Mouse (Mus musculus) Muller cell, postnatal 12 days (primary cell): ENCODE data around the gene Zbtb12.
"Not testable (repeated sequence)": the region's sequence is repeated elsewhere in the genome, so short reads cannot be mapped to it uniquely, and the experiment has no call there.

ENCODE experiments used
- DNase-seq: peaks from one replicate; pipeline ENCODE4 v3.0.0-alpha.2; 2015; ENCODE audit errors: inconsistent ontology term

Gene Zbtb12

DNA sequence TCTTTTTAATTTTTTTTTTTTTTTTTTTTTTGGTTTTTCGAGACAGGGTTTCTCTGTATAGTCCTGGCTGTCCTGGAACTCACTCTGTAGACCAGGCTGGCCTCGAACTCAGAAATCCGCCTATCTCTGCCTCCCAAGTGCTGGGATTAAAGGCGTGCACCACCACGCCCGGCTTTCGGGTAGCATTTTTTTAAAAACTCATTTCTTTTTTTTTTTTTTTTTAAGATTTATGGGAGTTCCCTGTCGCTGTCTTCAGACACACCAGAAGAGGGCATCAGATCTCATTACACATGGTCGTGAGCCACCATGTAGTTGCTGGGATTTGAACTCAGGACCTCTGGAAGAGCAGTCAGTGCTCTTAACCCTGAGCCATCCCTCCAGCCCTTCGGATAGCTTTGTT is 22.7 kb downstream of the Zbtb12 start:
- DNase-seq = not testable (repeated sequence)

DNA sequence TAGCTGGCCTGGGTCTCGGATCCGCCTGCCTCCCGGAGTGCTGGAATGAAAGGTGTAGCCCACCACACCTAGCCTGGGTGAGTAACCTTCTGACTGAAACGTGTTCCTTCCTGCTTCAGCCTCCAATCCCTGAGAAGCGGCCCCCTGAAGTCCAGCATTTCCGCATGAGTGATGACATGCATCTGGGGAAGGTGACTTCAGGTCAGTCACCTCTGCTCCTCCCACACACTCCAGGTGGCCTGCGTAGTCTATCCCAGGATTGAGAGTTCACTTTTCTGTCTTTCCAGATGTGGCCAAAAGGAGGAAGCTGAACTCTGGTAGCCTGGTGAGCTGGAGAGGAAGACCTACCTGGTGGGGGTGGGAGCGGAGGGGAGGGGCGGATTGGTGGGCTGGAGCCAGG is 23.6 kb downstream of the Zbtb12 start:
- no peak for DNase-seq

DNA sequence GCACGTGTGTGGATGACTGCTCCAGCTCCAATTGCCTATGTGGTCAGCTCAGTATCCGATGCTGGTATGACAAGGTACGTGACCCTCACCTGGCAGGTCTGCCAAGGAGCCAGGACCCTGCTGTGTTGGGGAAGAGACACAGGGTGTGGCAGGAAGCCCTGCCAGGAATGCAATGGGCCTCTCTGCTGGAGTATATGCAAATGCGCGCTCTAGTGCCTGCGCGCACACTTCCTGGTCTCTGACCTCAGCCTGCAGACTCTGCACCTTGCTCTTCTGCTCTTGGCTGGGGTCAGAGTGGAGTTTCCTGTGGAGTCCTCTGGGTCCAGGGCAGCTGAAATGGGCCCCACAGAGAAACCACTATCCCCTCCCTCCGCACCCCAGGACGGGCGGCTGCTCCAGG is 31.7 kb downstream of the Zbtb12 start:
- no peak for DNase-seq

DNA sequence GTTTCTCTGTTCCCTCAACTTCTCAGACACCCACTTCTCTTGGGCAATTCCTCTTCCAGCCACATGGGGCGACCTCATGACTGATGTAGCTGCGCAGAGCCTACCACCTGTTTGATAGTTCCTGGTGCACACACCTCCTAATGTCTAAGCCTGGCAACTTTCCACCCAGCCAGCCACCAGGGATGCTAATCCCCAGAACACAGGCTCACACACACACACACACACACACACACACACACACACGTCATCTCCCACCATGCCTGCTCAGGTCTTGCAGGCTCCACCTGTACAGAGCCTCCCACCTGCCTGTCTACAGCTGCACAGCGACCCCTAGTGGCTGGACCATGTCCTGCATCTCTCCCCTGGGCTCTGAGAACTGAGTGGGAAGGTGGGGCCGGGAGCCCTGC is 32.7 kb downstream of the Zbtb12 start:
- peak; percentile 57 for DNase-seq

DNA sequence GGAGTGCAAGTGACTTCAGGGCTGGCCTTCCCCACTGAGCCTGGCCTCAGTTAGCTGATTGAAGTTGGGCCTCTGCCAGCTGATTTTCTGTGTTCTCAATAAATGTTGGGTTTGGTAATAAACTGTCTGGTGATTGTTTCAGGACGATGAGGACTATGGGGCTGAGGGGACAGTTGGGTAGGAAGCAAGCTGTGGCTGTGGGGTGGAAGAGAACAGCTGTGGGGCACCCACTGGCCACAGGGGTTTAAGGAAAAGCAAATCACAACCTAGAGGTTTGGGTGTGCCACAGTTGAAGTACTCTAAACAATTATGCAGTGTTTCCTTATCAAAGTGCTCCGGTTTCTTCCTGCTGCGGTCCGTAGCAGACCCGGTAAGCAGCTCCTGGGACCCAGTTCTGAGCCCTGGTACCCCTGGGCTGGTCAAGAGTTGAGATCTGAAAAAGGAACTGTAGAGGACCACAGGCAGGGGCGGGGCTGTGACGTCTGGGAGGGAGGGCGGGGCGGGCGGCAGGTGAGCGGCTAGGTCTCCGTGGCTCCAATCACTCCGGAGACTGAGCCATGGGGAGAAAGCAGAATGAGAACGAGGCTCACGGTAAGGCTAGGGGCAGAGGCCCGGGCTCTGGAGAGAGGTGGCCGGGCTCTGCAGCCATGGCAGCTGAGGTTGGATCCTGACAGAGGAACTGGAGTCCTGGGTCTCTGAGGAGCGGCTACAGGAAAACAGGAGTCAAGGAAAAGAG is 34.8 kb downstream of the Zbtb12 start, which contains the start of gene Slc44a4:
Gene Slc44a4, plus strand, starts transcription at position 537 of the 736 bp plus-strand sequence.
- DNase-seq = no peak

DNA sequence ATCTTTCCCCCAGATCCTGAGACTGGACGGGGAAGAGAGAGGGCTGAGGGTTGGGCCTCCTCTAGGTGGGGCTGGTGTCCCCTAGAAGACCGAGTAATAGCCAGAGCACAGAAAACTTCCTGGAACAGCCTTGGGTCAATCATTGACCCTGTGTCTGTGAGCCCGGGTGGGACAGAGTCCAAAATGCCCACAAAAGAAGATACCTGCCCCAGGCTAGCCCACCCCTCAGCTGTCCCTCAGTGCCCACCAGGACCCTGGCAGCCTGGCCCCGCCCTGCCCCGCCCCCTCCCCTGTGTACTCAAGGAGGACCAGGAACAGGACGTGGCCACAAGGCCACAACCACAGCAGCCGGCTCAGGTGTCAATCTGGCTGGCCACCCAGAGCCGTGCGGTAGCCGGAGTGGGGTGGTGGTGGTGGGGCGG is 36.1 kb downstream of the Zbtb12 start:
- peak; percentile 29 for DNase-seq

DNA sequence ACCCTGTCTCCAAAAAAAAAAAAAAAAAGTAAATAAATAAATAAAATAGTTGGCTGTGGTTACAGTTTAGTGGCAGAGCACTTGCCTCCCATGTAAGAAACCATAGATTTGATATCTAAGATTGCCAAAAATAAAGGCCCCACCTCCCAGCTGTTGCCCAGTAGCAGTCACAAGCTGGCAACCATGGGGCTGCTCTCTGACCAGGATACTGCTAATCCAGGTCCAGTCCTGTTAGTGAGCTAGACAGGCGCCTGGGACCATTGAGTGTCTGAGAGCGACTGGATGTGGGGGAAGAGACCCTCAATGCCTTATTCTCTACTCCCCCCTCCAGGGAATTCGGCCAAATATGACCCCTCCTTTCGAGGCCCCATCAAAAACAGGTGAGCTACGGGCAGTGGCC is 37.0 kb downstream of the Zbtb12 start:
- no peak for DNase-seq

DNA sequence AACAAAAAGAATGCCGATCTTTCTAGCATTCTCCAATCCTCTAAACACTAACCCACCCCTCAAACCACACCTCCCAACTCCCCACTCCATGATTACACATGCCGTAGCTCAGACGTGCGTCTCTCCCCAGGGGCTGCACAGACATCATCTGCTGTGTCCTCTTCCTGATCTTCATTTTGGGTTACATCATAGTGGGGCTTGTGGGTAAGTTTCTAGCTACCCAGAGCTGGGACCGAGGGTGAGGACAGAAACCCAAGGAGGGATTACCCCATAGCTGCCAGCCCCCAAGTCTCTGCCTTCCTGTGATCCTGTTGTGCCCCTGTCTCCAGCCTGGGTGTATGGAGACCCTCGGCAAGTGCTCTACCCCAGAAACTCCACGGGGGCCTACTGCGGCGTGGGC is 37.9 kb downstream of the Zbtb12 start:
- DNase-seq = no peak

DNA sequence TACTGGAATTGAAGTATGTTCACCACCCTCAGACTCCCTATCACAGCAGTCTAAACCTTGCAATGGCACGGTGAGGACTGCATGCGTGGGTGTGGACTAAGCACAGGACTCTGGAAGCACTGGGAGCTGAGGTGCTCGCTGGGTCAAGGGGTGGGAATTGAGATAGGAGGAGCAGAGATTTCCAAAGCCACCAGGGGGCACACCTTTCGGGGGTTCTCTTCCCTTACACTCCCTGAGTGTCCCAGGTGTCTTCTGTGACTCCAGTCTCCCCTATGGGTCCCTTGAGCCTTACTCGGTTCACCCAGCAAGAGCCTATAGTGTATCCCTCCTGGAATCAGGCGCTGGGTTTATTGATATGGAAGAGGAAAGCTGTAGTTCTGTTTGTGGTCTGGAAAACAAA is 43.7 kb downstream of the Zbtb12 start:
- no peak for DNase-seq

DNA sequence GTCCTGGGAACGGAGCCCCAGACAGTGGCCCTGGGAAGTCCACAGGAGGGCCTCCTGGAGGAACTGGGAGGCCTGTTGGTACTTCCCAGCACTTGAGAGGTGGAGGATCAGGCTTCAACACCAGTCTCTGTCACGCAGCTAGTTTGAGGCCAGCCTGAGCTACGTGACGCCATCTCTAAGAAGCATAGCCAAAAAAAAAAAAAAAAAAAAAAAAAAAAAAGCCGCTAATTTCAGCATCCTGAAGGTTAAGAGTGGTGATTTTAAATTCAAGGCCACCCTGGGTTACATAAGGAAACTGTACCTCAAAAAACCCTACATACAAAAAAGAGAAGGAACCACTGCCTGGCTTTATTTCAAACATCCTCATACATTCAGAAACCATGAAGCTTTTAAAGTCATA is 45.0 kb downstream of the Zbtb12 start:
- DNase-seq = no peak

DNA sequence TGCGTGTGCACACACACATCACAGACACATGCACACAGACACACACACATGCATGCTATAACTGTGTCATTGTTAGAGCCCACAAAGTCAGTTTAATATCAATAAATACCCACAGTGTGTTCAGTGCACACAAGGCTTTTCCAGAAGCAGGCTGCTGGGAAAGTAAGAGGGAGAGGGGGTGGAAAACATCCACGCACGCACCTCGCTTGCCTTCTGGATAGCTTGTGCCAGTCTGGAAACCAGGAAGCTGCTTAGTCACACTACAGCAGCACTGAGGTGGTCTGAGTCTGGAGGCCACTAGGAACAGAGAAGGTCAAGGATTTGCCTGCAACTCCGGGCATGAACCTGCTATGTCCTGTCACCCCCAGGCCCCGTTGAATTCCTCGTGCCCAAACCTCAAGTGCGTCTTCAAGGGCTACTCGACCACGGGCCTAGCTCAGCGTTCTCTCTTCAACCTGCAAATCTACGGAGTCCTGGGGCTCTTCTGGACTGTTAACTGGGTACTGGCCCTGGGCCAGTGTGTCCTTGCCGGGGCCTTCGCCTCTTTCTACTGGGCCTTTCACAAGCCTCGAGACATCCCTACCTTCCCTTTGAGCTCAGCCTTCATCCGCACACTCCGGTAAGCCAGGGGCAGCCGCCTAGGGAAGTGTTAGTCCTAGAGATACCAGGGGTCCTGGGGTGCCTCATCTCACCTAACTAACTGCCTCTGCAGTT is 48.2 kb downstream of the Zbtb12 start:
- no peak for DNase-seq

DNA sequence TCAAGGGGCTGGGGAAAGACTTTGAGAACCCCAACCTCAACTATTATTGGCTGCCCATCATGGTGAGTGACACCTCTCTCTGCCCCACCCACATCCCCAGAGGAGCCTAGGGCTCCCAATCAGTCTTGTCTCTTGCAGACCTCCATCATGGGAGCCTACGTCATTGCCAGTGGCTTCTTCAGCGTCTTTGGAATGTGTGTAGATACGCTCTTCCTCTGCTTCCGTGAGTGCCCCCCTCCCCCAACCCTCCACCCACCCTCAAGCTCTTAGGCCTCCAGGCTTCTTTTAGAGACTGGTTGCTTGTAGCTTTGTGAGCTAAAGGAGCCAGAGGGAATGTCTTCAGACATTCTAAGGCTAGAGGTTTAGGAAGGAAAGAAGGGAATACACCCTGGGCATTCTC is 49.6 kb downstream of the Zbtb12 start:
- no peak for DNase-seq

DNA sequence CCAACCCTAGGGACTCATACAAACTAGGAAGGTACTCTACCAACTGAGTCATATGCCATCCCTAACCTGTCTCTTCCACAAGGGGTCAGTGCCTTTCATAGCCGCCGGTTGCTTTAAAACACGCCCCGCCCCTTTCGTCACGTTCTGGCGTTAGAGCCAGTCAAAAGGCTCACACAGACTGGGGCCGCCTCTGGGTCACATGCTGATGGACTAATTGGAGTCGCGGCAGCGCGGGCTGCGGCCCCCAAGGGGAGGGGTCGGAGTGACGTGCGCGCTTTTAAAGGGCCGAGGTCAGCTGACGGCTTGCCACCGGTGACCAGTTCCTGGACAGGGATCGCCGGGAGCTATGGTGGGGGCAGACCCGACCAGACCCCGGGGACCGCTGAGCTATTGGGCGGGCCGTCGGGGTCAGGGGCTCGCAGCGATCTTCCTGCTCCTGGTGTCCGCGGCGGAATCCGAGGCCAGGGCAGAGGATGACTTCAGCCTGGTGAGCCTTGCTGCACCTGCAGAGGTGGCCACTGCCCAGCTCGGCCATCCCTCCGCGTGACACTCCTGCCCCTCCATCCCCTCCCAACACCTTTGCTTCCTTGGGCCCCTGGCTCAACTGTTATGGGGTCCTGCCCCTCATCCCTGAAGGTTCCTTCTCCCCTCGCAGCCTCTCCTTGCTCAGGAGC is 51.9 kb downstream of the Zbtb12 start, which contains the start of gene Neu1:
Gene Neu1, plus strand, starts transcription at position 193 of the 674 bp plus-strand sequence.
- DNase-seq = peak; percentile 98

DNA sequence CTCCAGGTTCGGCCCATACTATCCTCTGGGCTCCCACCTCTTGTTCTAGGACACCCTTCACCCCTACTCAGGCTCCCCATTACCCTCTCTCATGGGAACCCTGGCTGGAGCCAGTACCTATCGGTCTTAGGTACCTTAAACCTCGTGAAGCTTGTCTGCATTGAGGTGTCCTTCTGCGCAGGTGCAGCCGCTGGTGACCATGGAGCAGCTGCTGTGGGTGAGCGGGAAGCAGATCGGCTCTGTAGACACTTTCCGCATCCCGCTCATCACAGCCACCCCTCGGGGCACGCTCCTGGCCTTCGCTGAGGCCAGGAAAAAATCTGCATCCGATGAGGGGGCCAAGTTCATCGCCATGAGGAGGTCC is 52.4 kb downstream of the Zbtb12 start:
- DNase-seq = no peak

DNA sequence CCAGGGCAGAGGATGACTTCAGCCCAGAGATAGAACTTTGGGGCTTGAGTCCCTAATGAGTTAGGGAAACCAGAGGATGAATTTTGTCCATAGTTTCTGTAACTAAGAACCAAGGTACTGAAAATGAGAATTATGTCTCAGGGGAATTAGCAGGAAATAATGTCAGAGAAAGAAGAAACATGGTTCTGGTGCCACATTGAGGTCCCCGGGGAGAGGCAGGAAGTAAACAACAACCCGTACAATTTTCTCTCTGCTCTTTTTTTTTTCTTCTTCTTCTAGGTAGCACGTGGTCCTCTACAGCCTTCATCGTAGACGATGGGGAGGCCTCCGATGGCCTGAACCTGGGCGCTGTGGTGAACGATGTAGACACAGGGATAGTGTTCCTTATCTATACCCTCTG is 53.0 kb downstream of the Zbtb12 start:
- no peak for DNase-seq

DNA sequence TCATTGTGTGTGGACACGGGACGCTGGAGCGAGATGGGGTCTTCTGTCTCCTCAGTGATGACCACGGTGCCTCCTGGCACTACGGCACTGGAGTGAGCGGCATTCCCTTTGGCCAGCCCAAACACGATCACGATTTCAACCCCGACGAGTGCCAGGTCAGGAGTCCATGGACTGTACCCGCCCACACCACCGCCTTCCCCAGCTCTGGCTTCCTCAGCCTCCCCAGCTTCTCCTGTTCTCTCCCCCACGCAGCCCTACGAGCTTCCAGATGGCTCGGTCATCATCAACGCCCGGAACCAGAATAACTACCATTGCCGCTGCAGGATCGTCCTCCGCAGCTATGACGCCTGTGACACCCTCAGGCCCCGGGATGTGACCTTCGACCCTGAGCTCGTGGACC is 54.7 kb downstream of the Zbtb12 start:
- DNase-seq = no peak

DNA sequence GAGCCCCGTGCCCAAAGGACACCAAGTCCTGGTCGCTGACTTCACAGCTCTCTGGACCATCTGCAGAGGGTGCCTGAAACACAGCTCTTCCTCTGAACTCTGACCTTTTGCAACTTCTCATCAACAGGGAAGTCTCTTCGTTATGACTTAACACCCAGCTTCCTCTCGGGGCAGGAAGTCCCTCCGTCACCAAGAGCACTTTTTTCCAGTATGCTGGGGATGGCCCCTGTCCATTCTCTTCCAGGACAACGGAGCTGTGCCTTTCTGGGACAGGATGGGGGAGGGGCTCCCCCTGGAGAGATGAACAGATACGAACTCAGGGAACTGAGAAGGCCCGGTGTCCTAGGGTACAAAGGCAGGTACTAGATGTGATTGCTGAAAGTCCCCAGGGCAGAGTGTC is 55.5 kb downstream of the Zbtb12 start:
- no peak for DNase-seq

DNA sequence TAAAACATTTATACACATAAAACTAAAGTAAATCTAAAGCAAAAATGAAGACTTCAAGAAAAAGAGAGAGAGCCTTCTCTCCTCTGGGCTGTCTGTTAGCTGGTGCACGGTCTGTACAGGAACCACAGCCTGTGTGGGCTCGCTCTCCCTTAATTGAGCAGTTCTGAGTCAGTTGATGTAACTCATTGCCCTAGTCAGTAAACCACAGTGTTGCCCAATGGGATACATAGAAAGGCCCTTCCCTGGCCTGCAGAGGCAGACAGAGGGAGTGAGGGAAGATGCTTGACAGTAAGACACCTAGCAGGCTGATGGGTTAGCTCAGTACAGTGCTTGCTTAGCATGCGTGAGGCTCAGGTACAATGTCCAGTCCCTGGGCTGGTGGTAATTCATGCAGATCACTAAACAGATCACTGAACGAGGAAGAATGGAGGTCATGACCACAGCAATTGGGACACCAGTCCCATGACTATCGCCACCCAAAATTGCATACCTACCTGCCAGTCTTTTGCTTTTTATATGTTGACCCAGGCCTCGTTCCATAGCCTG is 58.8 kb downstream of the Zbtb12 start:
- no peak for DNase-seq

DNA sequence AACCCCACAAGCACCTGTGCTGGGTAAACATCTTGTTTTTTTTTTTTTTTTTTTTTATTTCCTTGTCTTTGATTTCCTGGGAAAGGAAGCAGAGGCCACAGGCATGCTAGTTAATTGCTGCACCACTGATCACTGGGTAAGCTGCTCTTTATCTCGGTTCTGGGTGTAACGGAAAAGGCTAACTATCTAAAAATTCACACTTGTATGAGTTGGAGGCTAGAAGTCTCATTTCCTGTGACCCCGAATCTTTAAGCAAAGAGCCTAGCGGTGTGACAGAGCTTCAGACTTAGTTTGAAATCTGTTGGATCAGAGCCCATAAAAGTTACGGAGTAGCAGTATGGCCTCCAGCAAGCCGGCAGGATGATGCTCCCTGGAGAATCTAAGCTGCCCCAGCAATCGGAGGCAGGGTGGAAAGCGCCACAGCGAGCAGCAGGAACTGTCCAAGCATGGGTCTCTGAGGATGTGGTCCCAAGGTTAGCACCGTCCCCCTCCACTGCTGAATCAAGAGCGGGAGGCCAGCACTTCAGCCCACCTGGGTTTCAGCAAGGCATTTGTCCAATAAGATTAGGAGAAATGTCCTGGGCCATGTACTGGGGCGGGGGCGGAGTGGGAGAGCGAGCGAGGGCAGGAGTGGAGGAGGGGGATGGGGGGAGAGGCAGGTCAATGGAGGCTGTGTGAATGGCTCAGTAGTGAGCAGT is 62.2 kb downstream of the Zbtb12 start:
- peak; percentile 59 for DNase-seq

DNA sequence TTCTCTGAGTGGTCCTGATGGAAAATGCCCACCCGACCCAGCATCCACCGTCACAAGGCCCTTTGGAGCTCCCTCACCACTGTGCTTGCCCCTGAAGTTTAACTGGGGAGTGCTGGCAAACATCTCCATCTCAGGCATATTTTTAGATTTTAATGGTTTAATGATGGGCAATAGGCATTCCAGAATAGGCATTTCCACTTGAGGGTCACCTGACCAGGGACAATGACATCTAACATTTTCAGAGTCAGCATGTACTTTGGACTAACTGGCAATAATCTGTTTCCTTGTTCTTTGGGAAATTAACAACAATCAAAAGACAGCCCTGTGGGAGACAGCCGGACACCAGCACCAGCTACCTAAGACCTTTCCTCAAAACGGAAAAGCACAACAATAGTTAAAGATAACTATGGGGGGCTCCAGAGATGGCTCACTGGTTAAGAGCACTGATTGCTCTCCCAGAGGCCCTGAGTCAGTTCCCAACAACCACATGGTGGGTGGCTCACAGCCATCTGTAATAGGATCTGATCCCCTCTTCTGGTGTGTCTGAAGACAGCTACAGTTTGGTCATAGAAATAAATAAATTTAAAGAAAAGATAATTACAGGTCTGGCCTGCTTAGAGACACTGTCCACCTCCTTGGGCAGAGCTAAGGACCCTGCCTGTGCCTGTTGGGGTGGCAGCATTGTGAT is 64.0 kb downstream of the Zbtb12 start:
- DNase-seq = no peak

DNA sequence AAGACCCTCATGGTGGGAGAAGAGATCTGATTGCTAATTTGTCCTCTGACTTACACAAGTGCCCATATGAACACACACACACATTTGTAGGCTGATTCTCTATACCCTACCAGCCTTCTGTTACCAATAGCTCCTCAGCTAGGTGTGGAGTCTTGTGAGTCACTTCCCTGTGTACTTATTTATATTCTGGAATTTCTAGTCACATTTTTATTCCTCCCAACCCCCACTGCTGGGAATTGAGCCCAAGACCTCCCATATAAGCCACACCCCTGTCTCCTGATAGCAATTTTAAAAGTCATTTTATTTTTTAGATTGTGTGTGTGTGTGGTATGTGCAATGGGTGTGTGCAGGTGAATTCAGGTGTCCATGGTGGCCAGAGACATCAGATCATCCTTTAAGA is 65.1 kb downstream of the Zbtb12 start:
- no peak for DNase-seq
